Mouse (Mus musculus) hindlimb bud, embryonic 11.5 days (tissue): ENCODE results near the gene Plcg2.

Experiments
- DNase-seq: peaks from one replicate; pipeline ENCODE4 v3.0.0-alpha.2; 2012; ENCODE audit warnings: low read depth, low spot score; ENCODE audit errors: extremely low spot score

Plcg2 gene

GRCm38 (mm10) chr8:117627096-117627495 is 129.0 kb downstream of the Plcg2 start:
- DNase-seq, result no peak

DNA sequence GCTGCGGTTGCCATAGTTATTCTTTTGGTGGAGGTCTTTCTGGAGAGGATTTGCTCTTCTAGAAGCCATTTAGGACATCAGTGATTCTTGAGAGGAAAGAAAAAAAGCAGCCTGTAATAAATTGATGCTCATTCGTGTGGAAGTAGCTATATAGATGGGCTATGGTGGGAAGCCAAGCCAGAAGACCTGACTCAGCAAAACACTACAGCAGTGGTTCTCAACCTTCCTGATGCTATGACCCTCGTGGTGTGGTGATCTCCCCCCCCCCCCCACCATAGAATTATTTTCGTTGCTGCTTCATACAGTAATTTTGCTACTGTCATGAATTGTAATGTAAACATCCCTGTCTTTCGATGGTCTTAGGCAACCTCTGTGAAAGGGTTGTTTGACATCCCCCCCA is 134.4 kb downstream of the Plcg2 start:
- no peak for DNase-seq

- DNase-seq, result no peak
These were observed 136.3 kb downstream of the Plcg2 start for GRCm38 (mm10) chr8:117634406-117634805.

GRCm38 (mm10) chr8:117637462-117637861 is 139.4 kb downstream of the Plcg2 start:
- DNase-seq, result no peak

DNA sequence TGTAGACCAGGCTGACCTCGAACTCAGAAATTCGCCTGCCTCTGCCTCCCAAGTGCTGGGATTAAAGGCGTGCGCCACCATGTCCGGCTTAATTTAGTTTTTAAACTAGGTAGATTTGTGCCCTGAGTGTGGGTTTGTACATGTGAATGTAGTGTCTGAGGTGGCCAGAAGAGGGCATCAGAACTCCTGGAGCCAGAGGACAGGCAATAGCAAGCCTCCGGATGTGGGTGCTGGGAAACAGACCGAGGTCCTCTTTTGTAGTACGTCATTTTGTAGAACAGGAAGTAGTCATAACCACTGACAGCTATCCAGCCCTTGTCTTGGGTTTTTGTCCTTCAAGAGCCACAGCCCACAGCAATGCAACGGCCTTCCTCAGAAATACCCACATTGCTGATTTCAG is 141.5 kb downstream of the Plcg2 start:
- DNase-seq, result no peak

DNA sequence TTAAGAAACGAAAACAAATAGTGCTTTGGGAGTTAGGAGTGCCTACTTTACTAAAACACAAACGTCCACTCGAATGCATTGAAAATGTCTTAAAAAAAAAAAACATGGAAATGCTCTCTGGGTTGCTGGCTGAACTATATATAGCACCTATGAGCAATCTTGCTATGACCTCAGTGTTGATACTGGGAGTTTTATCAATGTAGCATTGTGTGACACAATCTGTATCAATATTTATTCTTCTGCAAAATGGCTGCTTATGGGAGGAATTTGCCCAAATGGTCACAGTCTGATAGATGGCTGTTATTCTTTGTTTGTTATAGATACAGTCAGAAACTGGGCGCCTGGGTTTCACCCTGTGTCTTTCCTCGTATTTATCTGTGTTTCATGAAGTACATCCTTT is 147.4 kb downstream of the Plcg2 start:
- DNase-seq, result no peak

- DNase-seq, result peak; percentile 41
These were observed 147.9 kb downstream of the Plcg2 start for GRCm38 (mm10) chr8:117646020-117646419.

DNA sequence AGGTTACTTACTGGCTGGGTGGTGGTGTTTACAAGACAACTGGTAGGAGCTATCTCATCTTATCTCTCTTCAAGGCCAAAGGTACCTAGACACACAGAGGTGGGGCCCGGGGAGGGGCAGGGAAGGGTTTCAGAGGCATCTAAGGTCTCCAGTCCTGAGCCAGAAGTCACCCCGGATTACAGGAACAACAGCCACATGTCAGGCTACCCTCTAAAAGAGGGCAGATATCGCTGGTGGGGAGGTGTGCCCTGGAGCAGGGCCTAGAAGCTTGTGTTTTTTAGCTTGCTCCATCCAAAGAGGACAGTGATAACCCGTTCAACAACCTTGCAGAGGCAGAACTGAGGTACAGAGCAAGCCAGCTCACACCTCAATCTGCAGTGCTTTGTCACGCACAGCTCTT is 148.3 kb downstream of the Plcg2 start:
- DNase-seq, result no peak

DNA sequence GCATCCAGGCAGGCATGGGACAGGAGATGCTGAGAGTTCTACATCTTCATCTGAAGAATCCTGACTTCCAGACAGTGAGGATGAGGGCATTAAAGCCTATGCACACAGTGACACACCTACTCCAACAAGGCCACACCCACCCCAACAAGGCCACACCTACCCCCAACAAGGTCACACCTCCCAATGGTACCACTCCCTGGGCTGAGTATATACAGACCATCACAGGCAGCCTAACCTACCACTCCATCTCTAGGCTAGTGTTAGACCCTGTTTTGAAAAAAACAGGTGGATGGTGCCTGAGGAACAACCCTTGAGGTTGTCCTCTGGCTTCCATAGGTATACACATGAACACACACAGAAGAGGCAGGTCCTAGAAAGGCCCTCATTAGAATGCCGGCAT is 154.2 kb downstream of the Plcg2 start:
- DNase-seq, result no peak

DNA sequence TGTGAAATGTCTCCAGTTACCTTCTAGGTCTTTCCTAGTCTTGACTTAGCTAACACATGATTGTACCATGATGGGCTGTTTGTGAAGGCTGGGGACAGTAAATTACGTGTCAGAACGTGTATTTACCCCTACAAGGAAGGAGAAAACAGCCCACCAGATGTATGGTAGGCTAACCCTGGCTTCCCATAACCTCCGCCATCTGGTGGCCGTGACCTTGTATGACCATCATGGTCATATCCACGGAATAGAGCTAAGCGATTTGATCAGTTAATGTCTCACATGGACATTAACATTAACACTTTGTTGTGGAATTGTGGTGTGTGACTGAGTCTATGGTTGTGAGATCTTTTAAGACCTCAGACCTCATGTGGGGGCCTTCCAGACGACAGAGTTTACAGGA is 160.9 kb downstream of the Plcg2 start:
- no peak for DNase-seq

DNA sequence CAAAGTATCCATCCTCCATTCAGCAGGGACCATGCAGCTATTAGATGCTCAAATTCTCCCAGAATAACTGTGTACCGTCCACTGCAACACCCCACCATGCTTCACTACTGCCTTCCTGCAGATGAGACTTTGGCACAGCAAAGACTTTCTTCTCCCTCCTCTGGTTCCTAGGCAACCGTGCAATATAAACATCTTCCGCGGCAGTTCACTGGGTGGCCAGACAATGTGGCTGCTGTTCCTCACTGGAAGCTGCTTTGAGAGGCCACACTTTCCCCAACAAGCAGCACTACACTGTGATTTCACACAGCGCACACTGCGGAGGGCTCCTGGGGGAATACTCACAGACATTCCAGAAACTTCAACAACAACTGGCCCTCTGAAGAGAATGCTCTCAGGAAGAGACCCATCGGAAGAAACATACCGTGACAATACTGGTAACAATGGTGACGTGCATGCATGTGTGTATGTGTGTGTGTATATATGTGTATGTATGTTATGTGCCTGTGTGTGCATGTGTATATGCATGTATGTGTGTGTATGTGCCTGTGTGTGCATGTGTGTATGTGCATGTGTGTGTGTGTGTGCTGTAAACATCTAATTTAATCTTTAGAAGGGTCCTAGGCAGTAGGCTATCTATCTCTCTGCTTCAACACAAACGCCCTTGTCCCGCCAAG is 162.4 kb downstream of the Plcg2 start:
- DNase-seq, result no peak

GRCm38 (mm10) chr8:117667349-117668124 is 169.4 kb downstream of the Plcg2 start:
- DNase-seq, result no peak

GRCm38 (mm10) chr8:117670461-117670860 is 172.4 kb downstream of the Plcg2 start:
- DNase-seq, result peak; percentile 80

DNA sequence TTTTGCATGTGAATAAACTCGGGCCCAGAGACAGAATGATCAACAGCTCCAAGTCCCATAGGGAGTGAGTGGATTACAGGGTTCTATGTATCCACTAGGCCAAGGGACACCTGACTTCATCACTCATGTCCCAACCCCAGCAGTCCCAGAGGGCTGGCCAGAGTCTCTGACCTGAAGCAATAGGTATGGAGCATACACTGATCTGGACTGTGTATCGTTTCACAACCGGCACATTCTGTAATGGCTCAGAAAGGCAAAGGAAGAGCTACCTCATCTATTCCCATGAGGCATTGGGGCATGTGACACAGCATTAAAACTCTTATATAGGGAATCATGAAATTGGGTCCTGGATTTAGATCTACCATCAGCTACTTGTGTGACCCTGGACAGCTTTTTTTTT is 174.5 kb downstream of the Plcg2 start:
- no peak for DNase-seq

DNA sequence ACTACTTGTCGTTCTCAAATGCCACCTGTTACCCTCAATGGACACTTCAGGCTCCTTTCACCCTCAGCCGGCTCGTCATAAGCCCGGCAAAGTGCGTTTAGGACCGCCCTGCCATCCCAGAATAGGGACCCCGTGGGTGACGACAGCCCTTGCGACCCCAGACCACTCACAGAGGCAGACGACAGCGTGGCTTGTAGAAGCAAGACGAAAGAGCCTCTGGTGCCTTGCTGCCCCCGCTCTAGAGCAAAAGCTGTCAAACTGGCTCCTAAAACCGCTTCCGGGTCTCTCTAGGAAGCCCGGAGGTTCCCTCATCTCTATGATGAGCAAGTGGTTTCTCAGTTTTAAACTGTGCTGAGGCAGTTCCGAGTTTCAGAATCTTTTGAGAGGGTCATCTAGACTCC is 175.3 kb downstream of the Plcg2 start, which contains the start of gene Sdr42e1:
Sdr42e1 (minus strand) TSS at position 260 of the 401 bp plus-strand sequence.
- DNase-seq, result no peak

DNA sequence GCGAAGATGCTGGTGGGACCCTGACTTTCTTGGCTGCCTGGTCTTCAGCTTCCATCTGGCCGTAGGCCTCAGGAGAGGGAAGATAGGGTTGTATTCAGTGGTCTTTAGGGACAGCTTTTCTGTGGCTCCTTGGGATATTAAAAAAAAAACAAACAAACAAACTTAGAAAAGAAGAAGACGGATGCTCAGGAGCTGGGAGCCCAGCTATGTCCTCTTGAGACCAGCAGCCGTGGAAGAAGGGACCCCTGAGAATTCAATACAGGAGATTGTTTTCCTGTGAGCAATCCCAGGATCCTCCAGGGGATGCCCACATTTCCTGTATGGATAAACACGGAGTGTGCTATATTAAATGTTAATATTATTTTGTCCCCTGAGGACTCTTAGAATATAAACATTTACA is 177.1 kb downstream of the Plcg2 start:
- DNase-seq, result no peak

DNA sequence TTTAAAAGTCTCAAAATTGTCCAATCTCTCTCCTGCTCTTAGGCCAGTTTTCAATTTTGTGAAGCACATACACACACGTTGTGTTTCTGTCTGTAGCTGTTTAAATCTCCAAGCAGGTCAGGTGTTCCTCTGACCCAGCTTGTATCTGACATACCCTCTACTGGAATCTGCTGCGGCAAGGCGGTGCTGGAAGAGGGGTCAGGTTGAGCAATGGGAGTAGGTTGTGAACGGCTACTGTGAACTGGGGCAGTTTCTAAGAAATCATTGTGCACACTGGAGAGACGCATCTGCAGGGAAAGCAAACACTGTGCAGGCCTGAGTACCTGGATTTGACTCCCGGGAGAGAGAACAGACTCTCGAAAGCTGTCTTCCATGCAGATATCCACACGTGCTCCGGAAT is 178.4 kb downstream of the Plcg2 start:
- no peak for DNase-seq

DNA sequence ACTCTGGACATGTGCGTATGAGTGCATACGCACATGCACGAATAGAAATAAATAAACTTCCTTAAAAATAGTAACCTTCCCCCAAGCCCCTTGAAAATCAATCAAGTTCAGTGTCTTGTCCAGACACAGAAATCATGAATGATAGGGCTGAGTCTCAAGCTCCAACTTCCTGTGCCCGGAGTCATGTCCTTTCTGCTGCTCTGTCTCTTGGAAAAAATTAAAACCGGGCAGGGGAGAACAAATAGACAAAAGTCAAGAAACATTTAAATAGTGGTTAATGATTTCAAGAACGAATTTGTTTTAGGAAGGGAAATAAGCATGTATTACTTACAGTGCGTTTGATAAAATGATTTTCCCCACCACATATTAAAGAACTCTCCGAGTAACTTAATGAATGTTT is 178.9 kb downstream of the Plcg2 start:
- no peak for DNase-seq

DNA sequence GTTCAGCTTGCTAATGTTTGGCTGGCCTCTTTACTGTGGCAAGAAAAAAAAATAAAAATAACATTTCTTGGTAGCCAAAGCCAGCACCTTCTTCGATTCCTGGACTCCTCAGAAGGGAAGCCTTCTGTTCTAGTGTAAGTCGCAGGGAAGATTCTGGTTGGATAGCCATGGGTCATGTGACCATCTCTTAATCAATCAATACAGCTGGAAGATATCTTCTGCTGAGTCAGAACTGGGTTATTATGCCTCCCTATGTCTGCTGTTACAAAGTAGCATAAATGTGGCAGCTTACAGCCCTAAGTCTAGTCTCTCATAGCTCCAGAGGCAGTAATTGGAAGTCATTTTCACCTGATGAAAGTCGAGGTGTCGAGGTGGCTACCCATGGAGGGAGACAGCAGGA is 180.6 kb downstream of the Plcg2 start:
- DNase-seq, result no peak

DNA sequence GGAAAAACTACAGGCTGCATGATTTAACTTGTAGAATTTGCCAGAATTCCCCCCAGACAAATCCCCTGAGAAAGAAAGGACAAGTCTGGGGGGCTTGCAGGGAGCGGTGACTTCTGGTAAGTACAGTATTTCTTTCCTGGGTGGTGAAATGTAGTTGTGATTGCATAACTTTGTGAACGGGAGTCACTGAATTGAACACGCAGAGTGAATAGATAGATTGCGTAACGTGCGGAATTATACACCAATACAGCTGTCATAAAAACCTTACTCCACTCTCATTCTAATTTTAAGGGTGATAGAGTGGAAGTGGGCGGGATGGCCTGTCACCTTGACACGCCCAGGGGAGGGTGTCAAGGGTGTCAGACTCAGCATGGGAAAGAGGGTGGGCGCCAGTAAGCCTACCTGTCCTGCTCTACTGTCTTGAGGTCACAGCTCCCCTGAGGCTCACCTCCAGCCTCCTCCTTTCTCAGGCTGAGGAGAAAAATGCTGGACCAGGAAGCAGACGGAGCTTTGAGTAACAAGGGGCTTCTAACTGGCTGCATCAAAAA is 185.9 kb downstream of the Plcg2 start:
- DNase-seq, result no peak

DNA sequence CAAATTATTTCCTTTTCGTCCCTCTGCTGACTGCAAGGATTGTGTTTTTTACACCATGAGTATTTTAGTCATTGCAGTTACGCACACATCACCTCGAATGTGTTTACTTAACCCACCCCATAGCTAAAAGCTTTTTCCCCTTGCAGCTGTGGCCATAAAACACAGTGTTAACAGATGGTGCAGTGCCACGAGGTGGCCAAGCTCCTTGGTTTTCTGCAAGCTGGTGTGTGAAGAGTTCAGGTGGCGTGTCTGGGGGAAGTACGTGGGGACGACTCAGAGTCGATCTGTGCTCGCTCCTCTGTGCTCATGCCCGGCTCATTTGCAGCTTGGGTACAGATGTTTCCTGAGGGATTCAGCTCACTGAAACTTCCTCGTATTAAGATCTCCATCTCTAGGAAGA is 186.4 kb downstream of the Plcg2 start:
- peak; percentile 53 for DNase-seq
